Mouse (Mus musculus): ENCODE measurements around the gene Tmem125.

GRCm38 (mm10) chr4:118505551-118505950 is 38.3 kb downstream of the Tmem125 start:
- no peak for TF ChIP-seq CTCF (IDR thresholded peaks at IDR 0.05; ENCODE audit: insufficient read depth, low read length)
- no peak for TF ChIP-seq POLR2A (IDR thresholded peaks at IDR 0.05; ENCODE audit: borderline replicate concordance, extremely low read depth, low read depth, low read length)

Measured in lung, adult 2 months (tissue).